Mouse (Mus musculus): Measurements from ENCODE around the gene Klk14. TPM values are rescaled to one million over a fixed set of nuclear protein-coding genes. Genes with fewer than 3 reads are reported as not detected.
"Not testable (repeated sequence)": the region's sequence is repeated elsewhere in the genome, so short reads cannot be mapped to it uniquely, and the experiment has no call there.

Klk14 gene
- polyA plus RNA-seq, 1 experiment from 2014 or later = not detected

DNA sequence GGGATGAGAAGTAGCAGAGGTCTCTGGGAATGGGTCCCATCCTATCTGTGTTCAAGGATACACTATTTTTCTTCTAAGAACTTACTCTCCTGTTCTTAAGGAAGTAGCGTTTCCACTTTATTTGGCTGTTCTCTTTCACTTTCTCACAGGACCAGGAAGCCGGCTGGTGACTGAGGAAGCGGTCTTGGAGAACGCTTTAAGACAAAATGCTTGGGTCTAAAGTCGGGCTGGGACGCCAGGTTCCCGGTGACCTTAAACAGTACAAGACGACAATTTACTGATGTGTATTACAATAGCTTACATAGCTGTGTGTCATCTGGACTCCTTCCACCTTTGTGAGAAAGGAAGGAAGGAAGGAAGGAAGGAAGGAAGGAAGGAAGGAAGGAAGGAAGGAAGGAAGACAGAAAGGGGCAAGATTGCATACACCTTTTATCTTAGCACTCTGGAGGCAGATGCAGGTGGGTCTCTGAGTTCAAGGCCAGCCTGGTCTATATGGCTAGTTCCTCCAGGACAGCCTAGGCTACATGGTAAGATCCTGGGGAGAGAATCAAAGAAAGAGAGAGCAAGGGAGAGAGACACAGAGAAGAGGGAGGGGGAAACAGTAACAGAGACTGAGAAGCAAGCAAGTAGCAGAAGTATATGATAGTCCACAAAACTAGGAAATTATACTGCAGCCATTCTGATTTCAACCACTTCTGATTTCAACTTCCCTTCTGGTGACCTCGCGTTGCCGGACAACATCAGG, 19.0 kb upstream of the Klk14 start:
- Histone ChIP-seq H3K4me3 (replicated peaks; ENCODE audit: low read length) (peak overlapping the region; percentile 59), H3K27me3 (ENCODE audit: control insufficient read depth, insufficient read depth, low read length) (no peaks in the 10 kb centered on the region), H3K9me3 (ENCODE audit: control insufficient read depth, low read length) (no peaks in the 10 kb centered on the region), H3K9ac (peak overlapping the region; percentile 31), H3K36me3 (replicated peaks; ENCODE audit: control insufficient read depth, insufficient read depth) (peaks cover 18% of the 10 kb centered on the region), H3K4me2 (replicated peaks) (peak overlapping the region; percentile 87), H3K4me1 (replicated peaks; ENCODE audit: control insufficient read depth, insufficient read depth, low read length) (peaks cover 8% of the 10 kb centered on the region), H3K27ac (0 out of 2 replicates have a peak overlapping the region, but pooled peaks have one; percentile 47)
- ATAC-seq (ENCODE audit: low FRiP score) (no peak), DNase-seq (ENCODE audit: low spot score) (no peak)
- 68% methylated on average over 11 of the region's 11 CpGs for WGBS

DNA sequence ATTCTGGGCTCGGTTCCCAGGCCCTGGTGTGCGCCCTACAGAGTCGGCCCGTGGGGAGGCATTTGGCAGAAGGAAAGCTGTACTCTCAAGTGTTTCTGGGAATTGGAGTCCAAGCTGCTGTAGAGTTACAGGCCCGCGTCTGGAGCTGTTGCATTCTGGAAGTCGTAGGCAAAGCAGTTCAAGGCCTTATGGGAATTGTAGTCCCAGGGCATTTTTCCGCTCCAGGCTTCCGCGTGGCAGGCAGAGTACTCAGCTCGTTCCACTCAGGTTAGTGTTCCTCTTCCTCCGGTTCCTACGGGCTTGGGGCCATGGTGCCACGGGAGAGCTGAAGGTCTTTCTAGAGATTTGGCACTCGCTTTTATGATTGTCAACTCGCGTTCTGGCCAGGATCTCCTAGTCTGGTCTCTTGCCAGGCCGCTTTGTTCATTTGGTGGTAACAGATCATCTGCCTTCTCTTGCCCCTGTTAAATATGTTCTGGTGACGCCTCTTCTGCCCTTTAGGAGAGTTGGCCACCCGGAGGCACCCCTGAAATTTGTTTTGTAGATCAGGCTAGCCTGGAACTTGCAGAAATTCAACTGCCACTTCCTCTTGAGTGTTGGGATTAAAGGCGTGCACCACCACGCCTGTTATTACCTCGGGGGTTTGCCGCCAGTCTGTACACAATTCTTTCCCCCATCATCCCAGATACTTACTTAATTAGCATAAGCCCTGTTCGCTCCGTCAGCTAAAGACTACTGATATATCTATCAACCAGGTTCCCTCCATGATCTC, 18.2 kb upstream of the Klk14 start, which contains the start of gene Ctu1:
Gene Ctu1, plus strand, starts transcription at position 208 of the 772 bp plus-strand sequence.
- Histone ChIP-seq H3K4me3 (replicated peaks; ENCODE audit: low read length) (peak within 1 kb of the TSS; percentile 59), H3K9me3 (ENCODE audit: control insufficient read depth, low read length) (no peaks in the 10 kb centered on the region), H3K4me1 (replicated peaks; ENCODE audit: control insufficient read depth, insufficient read depth, low read length) (peaks cover 8% of the 10 kb centered on the region), H3K27me3 (ENCODE audit: control insufficient read depth, insufficient read depth, low read length) (no peaks in the 10 kb centered on the region), H3K9ac (peak within 1 kb of the TSS; percentile 74), H3K27ac (peak within 1 kb of the TSS; percentile 47; the same call in 1 of the 2 replicates), H3K4me2 (replicated peaks) (peak within 1 kb of the TSS; percentile 87), H3K36me3 (replicated peaks; ENCODE audit: control insufficient read depth, insufficient read depth) (peaks cover 25% of the 10 kb centered on the region)
- DNase-seq (ENCODE audit: low spot score) = peak; percentile 94
- peak; percentile 96 for ATAC-seq (ENCODE audit: low FRiP score)
- WGBS = under 1% methylated on average over 26 of the region's 26 CpGs

DNA sequence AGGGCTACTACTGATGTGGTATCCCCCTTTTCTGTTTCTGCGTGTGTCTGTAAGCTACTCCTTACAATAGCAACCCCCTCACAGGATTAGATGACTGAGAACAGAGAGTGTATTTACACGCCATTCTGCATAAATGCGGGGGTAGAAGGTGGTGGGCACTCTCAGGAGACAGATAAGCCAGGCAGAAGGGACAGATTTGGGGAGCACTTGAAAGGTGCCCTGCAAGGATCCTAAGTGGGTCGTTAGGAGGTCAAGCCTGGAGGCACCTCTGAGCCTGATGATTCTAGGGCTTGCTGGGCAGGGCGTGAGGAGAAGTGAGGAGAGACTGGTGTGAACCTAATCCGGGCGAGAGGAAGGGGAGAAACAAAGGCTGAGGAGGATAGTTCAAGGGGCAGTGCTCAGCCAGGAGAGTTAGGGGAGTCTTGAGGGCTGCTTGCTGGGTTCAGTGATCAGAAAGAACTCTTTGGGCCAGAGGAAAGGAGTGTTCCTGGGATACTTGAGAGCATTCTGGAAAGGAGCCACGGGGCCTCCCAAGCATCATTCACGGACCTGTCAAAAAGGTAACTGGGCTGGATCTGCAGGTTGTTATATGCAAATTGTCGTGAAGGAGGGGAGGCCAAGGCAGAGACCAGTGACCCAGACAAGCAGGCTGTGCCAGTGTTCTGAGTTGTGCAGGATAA, 17.5 kb upstream of the Klk14 start:
- no peak for DNase-seq (ENCODE audit: low spot score)
- peak overlapping the region; percentile 87 for H3K4me2 ChIP-seq (replicated peaks)
- H3K27me3 ChIP-seq (ENCODE audit: control insufficient read depth, insufficient read depth, low read length) = no peaks in the 10 kb centered on the region
- 14% methylated on average over 10 of the region's 10 CpGs for WGBS
- peaks cover 8% of the 10 kb centered on the region for H3K4me1 ChIP-seq (replicated peaks; ENCODE audit: control insufficient read depth, insufficient read depth, low read length)
- H3K9ac ChIP-seq = peak overlapping the region; percentile 74
- peak overlapping the region; percentile 35; the same call in 1 of the 2 replicates for H3K27ac ChIP-seq
- H3K9me3 ChIP-seq (ENCODE audit: control insufficient read depth, low read length) = no peaks in the 10 kb centered on the region
- H3K4me3 ChIP-seq (replicated peaks; ENCODE audit: low read length) = peak overlapping the region; percentile 59
- ATAC-seq (ENCODE audit: low FRiP score) = 0 out of 2 replicates have a peak, but pooled peaks have one; percentile 1
- H3K36me3 ChIP-seq (replicated peaks; ENCODE audit: control insufficient read depth, insufficient read depth) = peaks cover 32% of the 10 kb centered on the region

DNA sequence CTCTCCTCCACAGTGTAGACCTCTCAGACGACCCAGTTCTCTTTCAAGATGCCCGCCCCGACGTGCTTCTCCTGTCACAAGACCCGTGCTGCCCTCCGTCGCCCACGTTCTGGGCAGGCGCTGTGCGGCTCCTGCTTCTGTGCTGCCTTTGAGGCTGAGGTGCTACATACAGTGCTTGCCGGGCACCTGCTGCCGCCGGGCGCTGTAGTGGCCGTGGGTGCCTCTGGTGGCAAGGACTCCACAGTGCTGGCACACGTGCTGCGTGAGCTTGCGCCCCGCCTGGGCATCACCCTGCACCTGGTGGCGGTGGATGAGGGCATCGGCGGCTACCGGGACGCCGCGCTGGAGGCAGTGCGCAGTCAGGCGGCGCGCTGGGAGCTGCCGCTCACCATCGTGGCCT, 15.1 kb upstream of the Klk14 start:
- no peaks in the 10 kb centered on the region for H3K9me3 ChIP-seq (ENCODE audit: control insufficient read depth, low read length)
- H3K27me3 ChIP-seq (ENCODE audit: control insufficient read depth, insufficient read depth, low read length) = no peaks in the 10 kb centered on the region
- no peak for ATAC-seq (ENCODE audit: low FRiP score)
- peaks cover 8% of the 10 kb centered on the region for H3K4me1 ChIP-seq (replicated peaks; ENCODE audit: control insufficient read depth, insufficient read depth, low read length)
- no peak overlapping the region for H3K4me2 ChIP-seq (replicated peaks)
- no peak overlapping the region for H3K27ac ChIP-seq
- WGBS = 91% methylated on average over 32 of the region's 32 CpGs
- no peak overlapping the region for H3K4me3 ChIP-seq (replicated peaks; ENCODE audit: low read length)
- H3K9ac ChIP-seq = no peak overlapping the region
- no peak for DNase-seq (ENCODE audit: low spot score)
- peaks cover 42% of the 10 kb centered on the region for H3K36me3 ChIP-seq (replicated peaks; ENCODE audit: control insufficient read depth, insufficient read depth)

DNA sequence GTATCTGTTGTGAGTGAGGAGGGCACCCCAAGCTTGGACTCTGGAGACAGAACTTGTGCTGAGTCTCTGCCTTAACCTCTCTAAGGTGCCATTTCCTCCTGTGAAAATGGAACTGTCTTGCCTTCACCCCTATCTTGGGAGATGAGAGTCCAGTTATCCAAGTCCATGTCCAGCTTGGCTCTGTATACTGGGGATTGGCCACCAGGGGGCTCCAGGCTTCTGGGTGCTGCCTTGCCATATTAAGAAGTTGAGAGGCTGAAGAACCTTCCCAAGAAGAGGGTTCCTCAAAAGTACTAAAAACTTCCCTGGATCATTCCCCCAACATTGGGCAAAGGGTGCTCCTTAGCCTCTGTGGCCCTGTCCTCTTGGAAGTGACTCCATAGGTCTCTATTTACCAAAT, 11.7 kb upstream of the Klk14 start:
- H3K4me1 ChIP-seq (replicated peaks; ENCODE audit: control insufficient read depth, insufficient read depth, low read length) = no peaks in the 10 kb centered on the region; the same call in 1 of the 2 replicates
- DNase-seq (ENCODE audit: low spot score) (peak; percentile 27), ATAC-seq (ENCODE audit: low FRiP score) (no peak)
- no peaks in the 10 kb centered on the region for H3K9me3 ChIP-seq (ENCODE audit: control insufficient read depth, low read length)
- no peak overlapping the region for H3K4me3 ChIP-seq (replicated peaks; ENCODE audit: low read length)
- H3K36me3 ChIP-seq (replicated peaks; ENCODE audit: control insufficient read depth, insufficient read depth) = peaks cover 42% of the 10 kb centered on the region
- H3K27me3 ChIP-seq (ENCODE audit: control insufficient read depth, insufficient read depth, low read length) = no peaks in the 10 kb centered on the region
- no peak overlapping the region for H3K9ac ChIP-seq
- H3K4me2 ChIP-seq (replicated peaks) = no peak overlapping the region
- no peak overlapping the region for H3K27ac ChIP-seq

DNA sequence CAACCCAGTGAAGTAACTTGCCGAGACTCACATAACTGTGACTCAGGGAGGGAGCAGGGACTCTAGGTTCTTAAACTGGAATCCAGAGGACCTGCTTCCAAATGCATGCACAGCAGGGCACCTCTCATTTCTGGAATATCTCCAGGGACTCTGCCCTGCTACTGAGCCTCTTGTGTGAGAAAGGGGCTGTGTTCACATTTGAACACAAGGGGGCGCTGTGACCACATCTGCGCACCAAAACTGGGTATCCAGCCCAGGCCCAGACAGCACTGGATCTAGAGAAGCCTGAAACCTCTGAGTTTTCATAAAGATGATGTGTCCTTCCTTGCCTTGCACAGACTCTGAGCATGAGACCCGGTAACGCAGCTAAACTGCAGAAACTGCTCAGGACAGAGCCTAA, 9.3 kb upstream of the Klk14 start:
- H3K36me3 ChIP-seq (replicated peaks; ENCODE audit: control insufficient read depth, insufficient read depth) = peaks cover 27% of the 10 kb centered on the region
- H3K4me2 ChIP-seq (replicated peaks) = no peak overlapping the region
- no peak overlapping the region for H3K27ac ChIP-seq
- 0 out of 2 replicates have a peak, but pooled peaks have one; percentile 24 for ATAC-seq (ENCODE audit: low FRiP score)
- no peaks in the 10 kb centered on the region for H3K9me3 ChIP-seq (ENCODE audit: control insufficient read depth, low read length)
- WGBS = 18% methylated on average over 5 of the region's 5 CpGs
- no peak overlapping the region for H3K4me3 ChIP-seq (replicated peaks; ENCODE audit: low read length)
- no peaks in the 10 kb centered on the region for H3K27me3 ChIP-seq (ENCODE audit: control insufficient read depth, insufficient read depth, low read length)
- no peaks in the 10 kb centered on the region for H3K4me1 ChIP-seq (replicated peaks; ENCODE audit: control insufficient read depth, insufficient read depth, low read length)
- DNase-seq (ENCODE audit: low spot score) = peak; percentile 74
- no peak overlapping the region for H3K9ac ChIP-seq

DNA sequence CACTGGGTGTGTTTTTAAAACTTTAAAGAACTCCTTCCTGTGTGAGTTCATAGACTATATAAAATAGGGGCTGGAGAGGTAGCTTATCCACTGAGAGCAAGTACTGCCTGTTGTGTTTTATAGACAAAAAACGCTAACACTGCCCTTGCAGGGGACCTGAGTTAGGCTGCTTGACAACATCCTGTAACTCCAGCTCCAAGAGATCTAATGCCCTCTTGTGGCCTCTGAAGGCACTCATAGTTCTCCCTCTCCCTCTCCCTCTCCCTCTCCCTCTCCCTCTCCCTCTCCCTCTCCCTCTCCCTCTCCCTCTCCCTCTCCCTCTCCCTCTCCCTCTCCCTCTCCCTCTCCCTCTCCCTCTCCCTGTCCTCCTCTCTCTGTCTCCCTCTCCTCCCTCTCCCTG, 7.7 kb upstream of the Klk14 start:
- whole genome bisulfite sequencing = 21% methylated on average over 1 of the region's 1 CpGs

DNA sequence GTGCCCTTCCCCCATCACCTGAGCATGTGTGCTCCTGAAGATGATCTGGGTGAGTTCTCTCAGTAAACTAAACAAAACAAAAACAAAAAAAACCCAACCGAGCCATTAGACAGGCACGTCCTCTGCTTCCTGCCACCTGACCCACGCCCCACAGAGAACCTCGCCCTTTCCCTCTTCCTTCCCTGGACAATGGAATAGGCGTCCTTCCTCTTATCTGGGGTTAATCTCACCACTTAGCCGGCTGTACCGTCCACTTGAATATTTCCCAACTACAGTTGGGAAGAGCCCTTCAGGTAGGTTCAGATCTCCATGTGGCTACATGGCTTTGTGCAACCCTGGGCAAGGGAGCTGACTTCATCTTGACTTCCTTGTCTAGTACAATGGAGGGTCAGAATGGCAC, 5.1 kb upstream of the Klk14 start:
- H3K27ac ChIP-seq = no peak overlapping the region
- no peak overlapping the region for H3K4me3 ChIP-seq (replicated peaks; ENCODE audit: low read length)
- no peaks in the 10 kb centered on the region for H3K27me3 ChIP-seq (ENCODE audit: control insufficient read depth, insufficient read depth, low read length)
- H3K9me3 ChIP-seq (ENCODE audit: control insufficient read depth, low read length) = no peaks in the 10 kb centered on the region
- no peaks in the 10 kb centered on the region for H3K4me1 ChIP-seq (replicated peaks; ENCODE audit: control insufficient read depth, insufficient read depth, low read length)
- H3K36me3 ChIP-seq (replicated peaks; ENCODE audit: control insufficient read depth, insufficient read depth) = no peaks in the 10 kb centered on the region
- no peak overlapping the region for H3K9ac ChIP-seq
- ATAC-seq (ENCODE audit: low FRiP score) = no peak
- 85% methylated on average over 7 of the region's 7 CpGs for WGBS
- DNase-seq (ENCODE audit: low spot score) = no peak
- no peak overlapping the region for H3K4me2 ChIP-seq (replicated peaks)

More for the DNA sequence above, 7.7 kb upstream of the Klk14 start:
- not testable (repeated sequence) for H3K27ac ChIP-seq; H3K9me3 ChIP-seq (ENCODE audit: control insufficient read depth, low read length); H3K4me2 ChIP-seq (replicated peaks); H3K4me3 ChIP-seq (replicated peaks; ENCODE audit: low read length); H3K4me1 ChIP-seq (replicated peaks; ENCODE audit: control insufficient read depth, insufficient read depth, low read length); ATAC-seq (ENCODE audit: low FRiP score); H3K9ac ChIP-seq; DNase-seq (ENCODE audit: low spot score); H3K27me3 ChIP-seq (ENCODE audit: control insufficient read depth, insufficient read depth, low read length)
- peaks cover 11% of the 10 kb centered on the region for H3K36me3 ChIP-seq (replicated peaks; ENCODE audit: control insufficient read depth, insufficient read depth)

DNA sequence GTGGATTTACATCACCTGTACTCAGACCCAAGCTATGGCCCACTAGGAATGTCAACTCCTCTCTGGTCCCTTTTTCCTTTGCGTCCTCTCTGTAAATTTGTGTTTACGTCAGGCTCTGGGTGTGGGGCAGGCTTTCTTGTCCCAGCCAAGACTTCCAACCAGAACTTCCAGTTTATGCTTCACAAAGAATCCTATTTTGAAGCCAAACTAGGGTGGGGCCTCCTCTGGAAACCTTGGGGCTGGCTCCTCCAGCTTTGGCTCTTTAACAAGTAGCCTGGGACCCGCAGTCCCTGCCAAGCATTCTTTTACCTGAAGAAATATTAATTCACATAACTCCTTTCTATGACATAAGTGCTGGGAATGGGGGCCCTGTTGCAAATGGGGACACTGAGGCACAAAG, 19.8 kb downstream of the Klk14 start:
- H3K36me3 ChIP-seq (replicated peaks; ENCODE audit: control insufficient read depth, insufficient read depth) = no peaks in the 10 kb centered on the region
- H3K27me3 ChIP-seq (ENCODE audit: control insufficient read depth, insufficient read depth, low read length) = no peaks in the 10 kb centered on the region
- H3K9me3 ChIP-seq (ENCODE audit: control insufficient read depth, low read length) = no peaks in the 10 kb centered on the region
- no peak overlapping the region for H3K4me2 ChIP-seq (replicated peaks)
- ATAC-seq (ENCODE audit: low FRiP score) = no peak
- H3K9ac ChIP-seq = no peak overlapping the region
- no peaks in the 10 kb centered on the region for H3K4me1 ChIP-seq (replicated peaks; ENCODE audit: control insufficient read depth, insufficient read depth, low read length)
- 92% methylated on average over 3 of the region's 3 CpGs for WGBS
- DNase-seq (ENCODE audit: low spot score) = no peak
- H3K4me3 ChIP-seq (replicated peaks; ENCODE audit: low read length) = no peak overlapping the region
- no peak overlapping the region for H3K27ac ChIP-seq
